Mouse (Mus musculus) retina, adult 2 months (tissue): ENCODE measurements around the gene Sycp1.
A peak's percentile ranks its signal among the peaks of the same experiment; 100 is the strongest.

ENCODE experiments used
- DNase-seq: peaks from one replicate; pipeline ENCODE4 v3.0.0-alpha.2; 2012; ENCODE audit warnings: low read depth, low spot score

The Sycp1 gene

GRCm38 (mm10) chr3:102935451-102936354, at the start of gene Sycp1:
Gene Sycp1 (minus strand): TSS chr3:102936100.
- DNase-seq: no peak

GRCm38 (mm10) chr3:102980349-102980736, 44.4 kb upstream of the Sycp1 start:
- no peak for DNase-seq

GRCm38 (mm10) chr3:102979550-102980348, 43.8 kb upstream of the Sycp1 start:
- DNase-seq: no peak

- DNase-seq: no peak
Measured at GRCm38 (mm10) chr3:102976906-102977305, 41.0 kb upstream of the Sycp1 start.

- no peak for DNase-seq
Measured at GRCm38 (mm10) chr3:102970508-102970907, 34.6 kb upstream of the Sycp1 start.

GRCm38 (mm10) chr3:102970067-102970466, 34.2 kb upstream of the Sycp1 start:
- no peak for DNase-seq

GRCm38 (mm10) chr3:102964033-102964432, 28.1 kb upstream of the Sycp1 start, which contains the start of gene Nr1h5:
Gene Nr1h5 (minus strand): TSS chr3:102964133.
- no peak for DNase-seq

- no peak for DNase-seq
Measured at GRCm38 (mm10) chr3:102955596-102955995, 19.7 kb upstream of the Sycp1 start.

- DNase-seq: no peak
Measured at GRCm38 (mm10) chr3:102955143-102955542, 19.2 kb upstream of the Sycp1 start.

GRCm38 (mm10) chr3:102954476-102954875, 18.6 kb upstream of the Sycp1 start:
- no peak for DNase-seq

- no peak for DNase-seq
Measured at GRCm38 (mm10) chr3:102946861-102947260, 11.0 kb upstream of the Sycp1 start.

- DNase-seq: no peak
Measured at GRCm38 (mm10) chr3:102946312-102946711, 10.4 kb upstream of the Sycp1 start.

- DNase-seq: no peak
Measured at GRCm38 (mm10) chr3:102938100-102938499, 2.2 kb upstream of the Sycp1 start.

GRCm38 (mm10) chr3:102899136-102899535, 36.8 kb downstream of the Sycp1 start:
- no peak for DNase-seq

GRCm38 (mm10) chr3:102880529-102880928, 55.4 kb downstream of the Sycp1 start:
- DNase-seq: no peak

GRCm38 (mm10) chr3:102848661-102849060, 87.2 kb downstream of the Sycp1 start:
- no peak for DNase-seq

GRCm38 (mm10) chr3:102842386-102842785, 93.5 kb downstream of the Sycp1 start:
- DNase-seq: no peak

GRCm38 (mm10) chr3:102803937-102804336, 132.0 kb downstream of the Sycp1 start:
- peak; percentile 28 for DNase-seq

- DNase-seq: no peak
Measured at GRCm38 (mm10) chr3:102787369-102787768, 148.5 kb downstream of the Sycp1 start.

GRCm38 (mm10) chr3:102782618-102783017, 153.3 kb downstream of the Sycp1 start, which contains the start of gene Tshb:
Gene Tshb (minus strand): TSS chr3:102782718.
- DNase-seq: no peak

- no peak for DNase-seq
Measured at GRCm38 (mm10) chr3:102773018-102773417, 162.9 kb downstream of the Sycp1 start.
